Mouse (Mus musculus): ENCODE measurements around the gene Ift20. TPM values are rescaled to one million over a fixed set of nuclear protein-coding genes. Genes with fewer than 3 reads are reported as not detected.

Gene Ift20
- total RNA-seq (2015; ENCODE audit: low replicate concordance), result 31.5 and 42.0 TPM in 2 replicates
- 49.2 and 62.7 TPM in 2 replicates for total RNA-seq (2017; ENCODE audit: low replicate concordance)

DNA sequence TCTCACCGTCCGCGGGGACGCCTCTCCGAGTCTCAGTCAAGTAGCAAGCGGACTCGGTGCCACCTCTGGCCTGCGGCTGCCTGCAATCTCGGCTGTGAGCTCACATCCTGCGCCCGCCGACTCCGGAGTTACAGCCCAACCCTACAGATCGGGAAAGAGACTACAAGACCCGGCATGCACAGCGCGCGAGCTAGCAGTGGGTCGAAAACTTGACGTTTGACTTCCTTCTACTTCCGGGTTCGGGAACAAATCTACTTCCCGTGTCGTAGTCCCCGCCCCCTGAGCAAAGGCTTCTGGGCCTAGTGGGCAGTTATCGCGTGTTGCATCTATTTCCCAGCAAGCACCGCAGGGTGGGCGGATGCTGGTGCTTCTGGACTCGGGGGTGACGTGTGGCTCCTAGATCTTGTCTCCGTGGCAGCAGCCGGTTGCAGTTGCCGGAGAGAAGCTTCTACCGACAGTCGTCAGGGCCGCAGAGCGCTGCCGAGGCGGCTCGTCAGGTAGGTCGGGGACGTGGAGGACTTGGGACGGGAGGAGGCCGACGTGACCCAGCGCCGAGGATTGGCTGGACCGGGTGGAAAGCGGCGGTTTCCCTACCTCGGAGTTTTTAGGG is at the start of gene Ift20, which contains the start of gene Tnfaip1:
Gene Ift20 (plus strand): TSS at position 282 of the 610 bp plus-strand sequence.
Gene Tnfaip1 (minus strand): TSS at position 253 of the 610 bp plus-strand sequence.
- ATAC-seq (replicated peaks; ENCODE audit: low FRiP score, poor library complexity, severe bottlenecking), result peak; percentile 96

DNA sequence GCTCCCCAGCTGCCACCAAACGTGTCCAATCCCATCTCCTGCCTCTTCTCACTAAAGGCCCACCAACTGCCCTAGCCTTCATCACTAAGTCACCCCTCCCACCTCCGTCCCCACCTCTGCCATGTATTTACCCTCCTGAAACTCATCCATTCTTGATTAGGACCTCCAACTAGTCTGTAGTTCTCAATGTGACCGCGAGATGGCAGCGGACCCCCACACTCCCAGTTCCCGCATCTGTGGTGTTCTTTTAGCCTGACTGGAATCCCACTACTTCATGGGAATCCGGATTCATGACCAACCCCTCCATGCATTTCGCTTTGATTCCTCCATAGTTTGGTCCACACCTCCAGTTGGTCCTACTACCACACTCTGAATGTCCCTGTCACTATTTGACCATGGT is 48.0 kb upstream of the Ift20 start:
- 0 out of 2 replicates have a peak, but pooled peaks have one; percentile 53 for ATAC-seq (replicated peaks; ENCODE audit: low FRiP score, poor library complexity, severe bottlenecking)

DNA sequence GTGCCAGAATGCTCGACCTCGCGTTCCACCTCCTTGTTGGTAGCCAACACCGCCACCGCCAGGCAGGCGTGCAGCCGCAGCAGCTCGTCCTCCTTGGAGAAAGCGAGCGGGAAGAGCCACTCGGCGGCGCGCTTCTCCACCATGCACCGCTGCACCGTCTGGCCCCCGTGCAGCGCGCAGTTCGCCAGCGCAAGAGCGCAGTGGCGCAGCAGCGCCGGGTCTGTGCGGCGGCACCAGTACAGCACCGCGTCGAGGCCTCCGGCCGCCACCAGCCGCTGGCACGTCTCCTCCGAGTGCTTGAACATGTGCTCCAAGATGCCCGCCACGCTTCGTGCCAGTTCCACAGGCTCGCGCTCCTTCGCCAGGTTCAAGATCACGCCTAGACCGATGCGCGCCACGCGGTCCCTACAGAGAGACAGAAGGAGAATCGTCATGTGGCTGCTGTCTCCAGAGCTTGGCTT is 45.4 kb upstream of the Ift20 start:
- no peak for ATAC-seq (replicated peaks; ENCODE audit: low FRiP score, poor library complexity, severe bottlenecking)

DNA sequence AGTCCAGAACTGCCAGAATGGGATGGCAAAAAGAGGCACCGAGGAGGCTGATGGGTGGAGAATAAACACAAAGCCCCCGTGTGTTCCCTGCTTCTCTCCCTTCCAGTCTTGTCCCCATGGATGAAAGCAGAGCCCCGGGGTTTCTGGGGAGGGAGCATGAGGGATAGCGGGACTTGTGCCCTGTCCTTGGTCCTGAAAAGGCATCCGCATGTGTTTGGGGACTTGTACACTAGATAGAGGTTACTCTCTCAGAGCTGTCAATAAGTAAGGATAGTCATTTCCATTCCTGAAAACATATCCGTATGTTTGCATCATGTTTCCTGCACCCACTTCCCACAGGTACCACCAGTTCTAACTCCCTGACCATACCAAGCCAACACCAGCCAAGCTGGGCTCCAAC is 40.3 kb upstream of the Ift20 start:
- ATAC-seq (replicated peaks; ENCODE audit: low FRiP score, poor library complexity, severe bottlenecking), result no peak

DNA sequence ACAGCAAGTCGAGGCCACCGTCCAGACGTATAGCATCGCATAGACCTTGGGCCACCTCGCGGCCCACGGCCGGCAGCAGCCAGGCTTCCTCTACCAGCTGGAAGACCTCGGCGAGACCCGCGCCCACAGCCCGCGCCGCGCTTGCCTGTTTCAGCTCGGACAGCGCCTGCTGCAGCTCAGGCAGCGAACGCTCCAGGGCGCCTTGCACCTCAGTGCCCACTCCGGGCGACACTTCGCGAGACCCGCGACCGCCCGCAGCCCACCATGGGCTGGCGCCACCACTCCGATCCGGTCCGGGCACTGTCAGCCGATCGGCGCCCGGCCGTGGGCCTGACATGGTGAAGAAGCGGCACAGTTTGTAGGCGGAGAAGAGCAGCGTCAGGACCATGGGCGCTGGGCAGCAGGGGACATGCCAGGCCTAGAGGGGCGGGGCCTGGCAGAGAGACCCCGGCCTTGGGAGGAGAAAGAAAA is 39.1 kb upstream of the Ift20 start:
- no peak for ATAC-seq (replicated peaks; ENCODE audit: low FRiP score, poor library complexity, severe bottlenecking)

DNA sequence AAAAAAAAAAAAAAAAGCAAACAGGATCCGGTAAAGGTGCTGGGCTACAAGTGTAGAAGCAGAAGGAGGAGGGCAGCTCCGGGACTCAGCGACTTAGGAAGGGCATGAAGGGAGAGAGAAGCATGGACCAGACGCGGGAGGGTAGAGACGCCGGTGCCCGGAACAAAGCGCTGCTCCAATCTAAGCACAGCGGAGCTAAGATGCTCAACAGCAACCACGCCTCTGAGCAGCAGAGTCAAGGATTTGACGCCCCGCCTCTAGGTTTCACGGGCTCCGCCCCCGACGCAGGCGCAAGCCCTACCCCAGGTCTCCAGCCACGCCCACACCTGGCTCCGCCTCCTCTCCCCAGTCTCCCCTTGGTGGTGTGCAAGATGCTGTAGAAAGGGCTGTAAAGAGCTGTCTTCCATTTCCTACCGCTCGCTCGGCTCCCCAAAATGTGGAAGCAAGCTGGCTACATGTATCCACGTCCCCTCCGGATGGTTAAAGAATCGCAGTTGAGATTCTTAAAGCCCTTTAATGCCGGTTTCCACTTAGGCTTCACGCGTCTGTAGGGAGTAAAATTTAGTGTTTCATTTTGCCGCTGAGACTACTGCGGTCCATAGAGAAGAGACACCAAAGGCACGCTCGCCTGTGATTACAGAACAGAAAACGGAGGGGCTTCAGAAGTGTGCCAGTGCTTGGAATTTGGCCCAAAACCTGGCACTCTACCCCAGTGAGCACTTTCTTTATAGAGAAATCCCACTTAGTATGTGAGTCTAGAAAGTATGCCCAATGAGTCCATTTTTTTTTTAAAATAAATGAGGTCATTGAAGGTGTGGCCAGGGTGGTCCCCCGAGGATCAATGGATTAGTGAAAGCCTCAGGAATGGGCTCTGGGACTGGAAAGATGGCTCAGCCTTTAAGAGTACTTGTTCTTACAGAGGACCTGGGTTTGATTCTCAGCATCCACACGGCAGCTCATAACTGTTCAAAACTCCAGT is 38.3 kb upstream of the Ift20 start, which contains the start of gene Sarm1:
Gene Sarm1 (minus strand): TSS at position 211 of the 979 bp plus-strand sequence.
- ATAC-seq (replicated peaks; ENCODE audit: low FRiP score, poor library complexity, severe bottlenecking), result peak; percentile 95

DNA sequence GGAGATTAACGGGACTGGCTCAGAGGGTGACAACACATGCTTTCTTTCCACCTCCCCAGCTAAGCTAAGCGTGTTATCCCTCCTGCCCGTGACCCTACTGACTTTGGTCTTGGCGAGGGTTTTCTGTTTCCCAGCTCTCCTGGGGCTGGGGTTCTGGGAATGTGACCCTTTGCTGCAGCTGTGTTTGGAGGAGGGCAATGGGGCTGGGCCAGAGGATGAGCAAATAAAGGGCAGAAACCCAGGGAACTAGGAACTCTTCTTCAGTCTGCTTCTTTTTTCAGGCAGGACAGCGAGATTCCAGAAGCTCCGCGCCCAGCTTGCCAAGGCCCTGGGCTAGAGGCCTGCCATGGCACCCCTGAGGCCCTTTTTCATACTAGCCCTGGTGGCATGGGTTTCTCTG is 37.2 kb upstream of the Ift20 start, which contains the start of gene Vtn:
Gene Vtn (plus strand): TSS at position 88 of the 400 bp plus-strand sequence.
- ATAC-seq (replicated peaks; ENCODE audit: low FRiP score, poor library complexity, severe bottlenecking), result no peak

DNA sequence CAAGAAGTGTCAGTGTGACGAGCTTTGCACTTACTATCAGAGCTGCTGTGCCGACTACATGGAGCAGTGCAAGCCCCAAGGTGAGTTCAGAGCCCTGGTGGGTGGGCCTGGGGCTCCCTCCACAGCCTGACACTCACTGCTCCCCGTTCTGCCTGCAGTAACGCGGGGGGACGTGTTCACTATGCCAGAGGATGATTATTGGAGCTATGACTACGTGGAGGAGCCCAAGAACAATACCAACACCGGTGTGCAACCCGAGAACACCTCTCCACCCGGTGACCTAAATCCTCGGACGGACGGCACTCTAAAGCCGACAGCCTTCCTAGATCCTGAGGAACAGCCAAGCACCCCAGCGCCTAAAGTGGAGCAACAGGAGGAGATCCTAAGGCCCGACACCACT is 36.6 kb upstream of the Ift20 start:
- no peak for ATAC-seq (replicated peaks; ENCODE audit: low FRiP score, poor library complexity, severe bottlenecking)

DNA sequence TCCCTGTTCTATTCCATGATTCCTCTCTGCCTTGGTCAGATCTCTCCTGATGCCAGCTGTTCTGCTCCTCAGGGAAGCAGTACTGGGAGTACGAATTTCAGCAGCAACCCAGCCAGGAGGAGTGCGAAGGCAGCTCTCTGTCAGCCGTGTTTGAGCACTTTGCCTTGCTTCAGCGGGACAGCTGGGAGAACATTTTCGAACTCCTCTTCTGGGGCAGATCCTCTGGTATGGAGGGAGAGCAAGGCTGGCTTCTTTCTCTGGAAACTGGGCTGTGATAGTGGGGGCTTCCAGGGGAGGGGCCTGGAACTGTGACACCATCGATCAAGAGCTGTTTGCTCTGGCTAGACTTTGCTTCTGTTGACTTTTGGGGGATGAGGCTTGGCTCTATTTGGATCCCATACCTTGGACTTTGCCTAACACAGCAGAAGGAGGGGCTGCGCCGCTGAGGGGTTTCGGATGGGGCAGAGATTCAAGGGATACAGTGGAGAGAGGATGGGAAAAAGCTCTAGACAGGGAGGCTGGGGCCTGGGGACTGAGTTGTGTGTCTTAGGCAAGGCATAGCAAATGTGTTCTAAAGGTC is 35.4 kb upstream of the Ift20 start:
- ATAC-seq (replicated peaks; ENCODE audit: low FRiP score, poor library complexity, severe bottlenecking), result no peak

DNA sequence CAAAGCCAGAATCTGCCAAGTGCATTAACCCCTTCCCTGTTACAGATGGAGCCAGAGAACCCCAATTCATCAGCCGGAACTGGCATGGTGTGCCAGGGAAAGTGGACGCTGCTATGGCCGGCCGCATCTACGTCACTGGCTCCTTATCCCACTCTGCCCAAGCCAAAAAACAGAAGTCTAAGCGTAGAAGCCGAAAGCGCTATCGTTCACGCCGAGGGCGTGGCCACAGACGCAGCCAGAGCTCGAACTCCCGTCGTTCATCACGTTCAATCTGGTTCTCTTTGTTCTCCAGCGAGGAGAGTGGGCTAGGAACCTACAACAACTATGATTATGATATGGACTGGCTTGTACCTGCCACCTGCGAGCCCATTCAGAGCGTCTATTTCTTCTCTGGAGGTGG is 34.6 kb upstream of the Ift20 start:
- no peak for ATAC-seq (replicated peaks; ENCODE audit: low FRiP score, poor library complexity, severe bottlenecking)

DNA sequence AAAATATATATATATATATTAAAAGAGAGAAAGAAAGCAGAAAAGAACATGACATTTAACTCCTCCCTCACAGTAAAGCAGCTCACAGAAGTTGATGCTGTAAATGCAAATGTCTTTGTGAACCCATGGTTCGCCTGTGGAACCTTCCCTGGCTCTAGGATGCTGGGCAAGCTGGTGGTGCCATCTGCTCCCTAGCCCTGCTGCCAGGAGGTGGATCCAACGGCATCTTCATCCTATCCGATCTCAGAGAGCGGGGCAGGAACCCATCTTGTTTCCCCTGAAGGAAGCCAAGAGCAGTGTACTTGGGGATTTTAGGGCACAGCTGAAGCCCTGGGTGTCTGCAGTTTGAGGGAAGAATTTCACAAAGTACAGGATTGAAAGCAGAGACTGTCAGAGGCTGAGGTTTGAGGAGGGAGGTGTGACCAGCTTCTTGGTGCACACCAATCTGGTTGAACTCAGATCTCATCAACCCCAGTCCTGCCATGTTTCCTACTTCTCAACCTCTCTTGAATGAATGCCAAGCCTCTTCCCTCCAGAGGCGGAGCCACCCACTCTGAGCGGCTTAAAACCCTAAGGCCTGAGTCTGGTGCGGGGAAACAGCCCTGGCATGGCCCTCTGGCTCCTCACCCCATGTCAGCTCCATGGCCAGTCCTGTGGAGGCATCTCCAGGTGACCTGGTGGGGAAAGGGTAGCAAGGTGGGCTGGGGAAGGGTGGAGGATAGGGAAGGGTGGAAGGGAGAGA is 33.1 kb upstream of the Ift20 start, which contains the start of gene Sebox:
Gene Sebox (plus strand): TSS at position 539 of the 742 bp plus-strand sequence.
- no peak for ATAC-seq (replicated peaks; ENCODE audit: low FRiP score, poor library complexity, severe bottlenecking)

DNA sequence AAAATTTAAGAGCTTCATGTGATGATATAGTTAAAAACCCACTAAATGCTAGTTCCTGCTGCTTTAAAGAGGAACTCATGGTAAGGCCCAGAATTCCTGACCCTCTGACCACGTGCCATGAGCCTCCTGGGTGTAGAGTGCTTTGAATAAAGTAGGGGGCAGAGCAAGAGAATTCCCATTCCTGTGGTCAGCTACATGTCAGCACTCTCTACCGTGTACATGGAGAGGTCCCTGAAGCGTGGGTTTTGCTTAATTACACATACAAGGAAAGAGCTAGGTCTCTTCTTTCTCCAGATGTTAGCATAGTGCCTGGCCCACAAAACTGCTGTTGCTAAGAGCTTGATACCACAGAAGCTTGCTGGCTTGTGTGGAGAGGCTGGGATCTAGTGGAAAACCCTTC is 30.7 kb upstream of the Ift20 start:
- no peak for ATAC-seq (replicated peaks; ENCODE audit: low FRiP score, poor library complexity, severe bottlenecking)

DNA sequence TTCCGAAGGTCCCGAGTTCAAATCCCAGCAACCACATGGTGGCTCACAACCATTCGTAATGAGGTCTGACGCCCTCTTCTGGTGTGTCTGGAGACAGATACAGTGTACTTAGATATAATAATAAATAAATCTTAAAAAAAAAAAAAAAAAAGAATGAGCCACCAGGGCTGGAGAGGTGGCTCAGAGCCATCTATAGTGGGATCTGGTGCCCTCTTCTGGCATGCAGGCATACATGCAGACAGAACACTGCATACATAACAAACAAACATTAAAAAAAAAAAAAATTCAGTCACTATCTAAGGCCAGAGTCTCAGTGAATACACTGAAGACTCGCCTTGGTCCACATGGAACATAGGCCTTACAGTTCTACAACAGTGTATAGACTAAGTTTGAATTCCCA is 27.0 kb upstream of the Ift20 start:
- no peak for ATAC-seq (replicated peaks; ENCODE audit: low FRiP score, poor library complexity, severe bottlenecking)

DNA sequence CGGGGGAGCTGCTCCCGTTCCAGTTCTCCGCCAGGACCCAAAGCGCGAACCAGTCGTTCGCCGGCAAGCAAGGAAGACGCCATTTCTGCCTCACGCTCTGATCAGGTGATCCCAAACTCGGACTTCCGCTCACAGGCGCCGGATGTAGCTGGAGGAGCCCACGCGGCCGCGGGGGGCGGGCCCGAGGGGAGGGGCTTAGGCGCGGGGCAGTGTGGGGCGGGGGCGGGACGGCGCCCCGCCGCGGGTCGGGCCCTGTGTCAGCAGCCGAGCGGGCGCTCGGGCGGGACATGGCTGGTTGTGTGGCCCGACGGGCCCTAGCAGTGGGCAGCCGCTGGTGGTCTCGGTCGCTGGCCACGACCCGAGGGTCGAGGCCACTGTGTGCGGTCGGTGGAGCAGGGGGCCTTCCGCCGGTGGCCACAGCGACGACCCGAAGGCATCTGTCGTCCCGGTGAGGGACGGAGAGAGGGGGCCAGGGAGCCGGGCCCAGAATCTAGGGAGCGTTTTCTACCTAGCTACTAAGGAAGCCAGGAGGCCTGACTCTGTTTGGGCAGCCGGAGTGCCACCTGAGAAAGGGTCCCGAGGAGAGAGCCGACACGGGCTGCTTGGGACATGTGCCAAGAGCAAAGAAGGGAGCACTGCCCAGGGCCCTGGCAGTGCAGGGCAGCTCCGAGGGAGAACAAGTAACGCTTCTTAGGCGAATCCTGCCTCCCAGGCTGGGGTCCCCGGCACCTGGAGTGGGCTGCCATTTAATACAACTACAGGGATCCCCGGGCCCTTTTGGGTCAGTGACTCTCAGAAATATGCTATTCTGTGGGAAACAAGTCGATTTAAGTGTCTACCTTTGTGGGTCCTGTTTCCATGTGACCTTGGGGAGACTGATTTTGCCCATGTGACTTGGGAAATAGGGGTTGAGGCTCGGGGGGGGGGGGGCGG is 23.9 kb upstream of the Ift20 start, which contains the start of the genes Tmem199 and Poldip2:
Gene Tmem199 (minus strand): TSS at position 148 of the 933 bp plus-strand sequence.
Gene Poldip2 (plus strand): TSS at position 169 of the 933 bp plus-strand sequence.
- peak; percentile 92 for ATAC-seq (replicated peaks; ENCODE audit: low FRiP score, poor library complexity, severe bottlenecking)

DNA sequence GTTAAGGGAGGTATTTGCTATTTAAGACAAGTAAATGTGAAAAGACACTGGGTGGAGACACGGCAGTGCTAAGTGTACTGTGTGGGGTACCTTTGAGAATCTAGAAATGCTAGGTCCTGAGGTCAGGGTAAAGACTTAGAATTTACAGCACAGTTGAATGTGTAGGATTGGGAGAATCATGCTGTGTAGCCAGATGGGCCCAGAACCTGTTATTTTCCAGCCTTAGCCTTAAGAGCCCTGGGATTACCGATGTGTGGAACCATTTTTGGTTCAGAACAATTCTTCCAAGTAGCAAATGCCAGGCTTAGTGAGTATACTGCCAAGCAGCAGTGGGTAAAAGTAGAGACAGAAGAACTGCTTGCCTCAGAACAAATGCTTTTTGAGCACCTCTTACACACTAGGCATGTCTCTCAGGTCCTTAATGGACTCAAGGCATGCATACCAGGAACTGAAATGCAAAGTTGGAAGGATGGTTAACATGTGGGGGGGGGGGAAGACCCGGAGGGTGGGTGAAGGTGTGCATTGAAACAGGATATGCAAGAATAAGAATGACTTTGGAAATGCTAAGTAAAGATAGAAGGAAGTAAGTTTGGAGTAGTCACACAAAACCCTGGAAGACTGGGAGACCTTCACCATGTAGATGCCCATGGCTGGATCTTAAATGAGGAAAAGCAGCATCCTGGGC is 22.9 kb upstream of the Ift20 start:
- ATAC-seq (replicated peaks; ENCODE audit: low FRiP score, poor library complexity, severe bottlenecking), result no peak

DNA sequence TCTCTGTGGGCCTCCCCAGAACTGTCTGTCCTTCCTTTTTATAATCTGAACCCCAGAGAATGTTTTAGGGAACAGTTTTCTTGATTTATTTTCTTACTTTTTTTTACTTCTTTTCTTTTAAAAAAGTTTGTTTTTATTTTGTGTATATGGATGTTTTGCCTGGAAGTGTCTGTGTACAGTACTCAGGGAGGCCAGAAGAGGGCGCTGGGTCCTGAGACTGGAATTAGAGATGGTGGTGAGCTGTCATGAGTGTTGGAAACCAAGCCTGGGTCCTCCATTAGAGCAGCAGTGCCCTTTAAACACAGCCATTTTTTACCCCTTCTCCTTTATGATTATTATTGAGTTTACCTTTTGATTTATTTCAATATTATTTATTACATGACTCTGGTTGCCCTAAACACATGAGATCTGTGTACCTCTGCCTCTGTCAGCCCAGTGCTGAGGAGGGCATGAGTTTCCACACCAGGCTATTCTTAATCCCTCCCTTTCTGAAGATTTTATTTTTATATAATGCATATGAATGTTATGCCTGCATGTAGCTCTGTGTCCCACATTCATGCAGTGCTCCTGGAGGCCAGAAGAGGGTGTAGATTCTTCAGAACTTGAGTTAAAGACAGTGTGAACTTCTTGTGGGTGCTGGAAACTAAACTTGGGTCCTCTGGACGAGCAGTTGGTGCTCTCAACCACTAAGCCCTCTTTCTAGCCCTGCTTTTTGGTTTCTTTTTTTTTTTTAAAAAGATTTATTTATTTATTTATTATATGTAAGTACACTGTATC is 20.4 kb upstream of the Ift20 start:
- no peak for ATAC-seq (replicated peaks; ENCODE audit: low FRiP score, poor library complexity, severe bottlenecking)

DNA sequence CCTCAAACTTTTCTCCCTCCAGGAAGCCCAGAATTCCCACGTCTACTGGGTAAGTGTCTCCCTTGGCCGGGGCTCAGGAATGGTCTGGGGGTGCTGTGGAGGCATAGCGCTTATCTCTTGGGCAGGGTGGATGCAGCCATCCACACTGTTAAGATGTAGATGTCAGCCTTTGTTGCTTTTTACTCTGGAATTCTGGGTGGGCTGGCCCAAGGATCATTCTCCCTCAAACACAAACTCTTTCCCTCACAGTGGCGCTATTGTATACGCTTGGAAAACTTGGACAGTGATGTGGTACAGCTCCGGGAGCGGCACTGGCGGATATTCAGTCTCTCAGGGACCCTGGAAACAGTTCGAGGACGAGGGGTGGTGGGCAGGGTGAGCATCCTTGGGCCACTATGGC is 17.2 kb upstream of the Ift20 start:
- ATAC-seq (replicated peaks; ENCODE audit: low FRiP score, poor library complexity, severe bottlenecking), result no peak
